Mouse (Mus musculus) hematopoietic stem cell, adult 5-6 weeks (primary cell): ENCODE measurements around the gene Klk6. TPM values are rescaled to one million over a fixed set of nuclear protein-coding genes. Genes with fewer than 3 reads are reported as not detected.

Experiments used
- ATAC-seq, 2 experiments: fragments of 125-278 bp in 1 of 2; replicated peaks in 1 of 2; 2 replicates each; pipeline ENCODE4 v1.8.0; 2016 to 2017; ENCODE audit warnings: inconsistent platforms in 2 of 2, mild to moderate bottlenecking in 2 of 2, moderate number of reproducible peaks in 2 of 2, low read depth in 1 of 2, moderate TSS enrichment in 1 of 2; ENCODE audit not compliant: low FRiP score in 2 of 2, poor library complexity in 2 of 2, severe bottlenecking in 2 of 2, insufficient read depth in 1 of 2, low TSS enrichment in 1 of 2
- total RNA-seq: library from RNA; stranded (forward); fragments of 172-1452, 232-1000 nt; gene quantifications from 2 replicates; pipeline ENCODE4 v1.2.3, GENCODE M21; 2017

Gene Klk6
- total RNA-seq, 1 experiment from 2014 or later: not detected

GRCm38 (mm10) chr7:43876444-43876843 is 52.1 kb downstream of the Klk6 start:
- ATAC-seq: no peak

GRCm38 (mm10) chr7:43878281-43878680 is 54.0 kb downstream of the Klk6 start:
- ATAC-seq: no peak

DNA sequence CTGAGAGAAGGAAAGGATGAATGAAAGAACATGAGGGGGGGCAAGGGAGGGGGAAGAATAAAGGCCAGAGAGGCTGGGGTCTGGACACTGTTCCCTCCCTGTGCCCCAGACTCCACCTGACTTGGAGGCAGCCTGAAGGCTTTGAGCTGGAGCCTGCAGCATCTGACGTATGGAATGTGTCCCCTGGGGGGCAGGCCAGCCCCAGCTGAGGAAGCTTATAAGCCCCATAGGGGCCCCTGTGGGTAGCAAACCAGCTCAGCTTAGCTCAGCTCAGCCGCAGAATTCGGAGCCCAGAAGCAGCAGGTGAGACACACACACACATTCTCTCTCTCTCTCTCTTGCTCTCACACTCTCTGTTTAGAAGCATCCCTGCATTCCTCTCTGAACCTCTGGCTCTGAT is 56.6 kb downstream of the Klk6 start, which contains the start of gene Klk4:
Klk4 (plus strand) TSS at position 249 of the 400 bp plus-strand sequence.
- ATAC-seq: no peak

Other genes starting within 250 kb of the Klk6 start
- gene Zfp719, start 244.9 kb upstream of the Klk6 start, total RNA-seq: 10.9 and 15.6 TPM in 2 replicates
- not detected in 2 replicates for gene Zfp819, start 217.3 kb upstream of the Klk6 start, total RNA-seq
- gene Ceacam18, start 189.8 kb upstream of the Klk6 start, total RNA-seq: not detected in 2 replicates
- 1.7 and 4.1 TPM in 2 replicates for gene Siglece, start 164.3 kb upstream of the Klk6 start, total RNA-seq
- 6.3 and 9.8 TPM in 2 replicates for gene Ctu1, start 152.5 kb upstream of the Klk6 start, total RNA-seq
- not detected in 2 replicates for gene Klk14, start 134.1 kb upstream of the Klk6 start, total RNA-seq
- not detected in 2 replicates for gene Klk13, start 111.9 kb upstream of the Klk6 start, total RNA-seq
- gene Klk12, start 55.6 kb upstream of the Klk6 start, total RNA-seq: not detected in 2 replicates
- not detected in 2 replicates for gene Klk11, start 49.9 kb upstream of the Klk6 start, total RNA-seq
- not detected in 2 replicates for gene Klk10, start 43.5 kb upstream of the Klk6 start, total RNA-seq
- gene Klk9, start 32.6 kb upstream of the Klk6 start, total RNA-seq: not detected in 2 replicates
- 45.1 and 49.5 TPM in 2 replicates for gene Klk8, start 26.9 kb upstream of the Klk6 start, total RNA-seq
- gene Klk7, start 13.2 kb upstream of the Klk6 start, total RNA-seq: 0.10 TPM in 1 of 2 replicates, not detected in the other
- gene Klk5, start 17.5 kb downstream of the Klk6 start, total RNA-seq: not detected in 2 replicates
- not detected in 2 replicates for gene Klk4, start 56.7 kb downstream of the Klk6 start, total RNA-seq
- gene Klk15, start 109.2 kb downstream of the Klk6 start, total RNA-seq: not detected in 2 replicates
- gene Klk1b8, start 126.2 kb downstream of the Klk6 start, total RNA-seq: not detected in 2 replicates
- gene Klk1b1, start 142.3 kb downstream of the Klk6 start, total RNA-seq: not detected in 2 replicates
- gene Klk1b9, start 151.6 kb downstream of the Klk6 start, total RNA-seq: not detected in 2 replicates
- gene Klk1b11, start 171.4 kb downstream of the Klk6 start, total RNA-seq: not detected in 2 replicates
- not detected in 2 replicates for gene Klk1b26, start 187.7 kb downstream of the Klk6 start, total RNA-seq
- not detected in 2 replicates for gene Klk1b27, start 227.8 kb downstream of the Klk6 start, total RNA-seq